Mouse (Mus musculus) c-Kit-positive CD71-positive TER-119-negative erythroid progenitor cells, embryonic 14.5 days (primary cell): ENCODE measurements around the gene Dcp1b.

Experiments
- DNase-seq: peaks from one replicate; pipeline ENCODE4 v3.0.0-alpha.2; 2013; ENCODE audit warnings: low read depth

Dcp1b gene

DNA sequence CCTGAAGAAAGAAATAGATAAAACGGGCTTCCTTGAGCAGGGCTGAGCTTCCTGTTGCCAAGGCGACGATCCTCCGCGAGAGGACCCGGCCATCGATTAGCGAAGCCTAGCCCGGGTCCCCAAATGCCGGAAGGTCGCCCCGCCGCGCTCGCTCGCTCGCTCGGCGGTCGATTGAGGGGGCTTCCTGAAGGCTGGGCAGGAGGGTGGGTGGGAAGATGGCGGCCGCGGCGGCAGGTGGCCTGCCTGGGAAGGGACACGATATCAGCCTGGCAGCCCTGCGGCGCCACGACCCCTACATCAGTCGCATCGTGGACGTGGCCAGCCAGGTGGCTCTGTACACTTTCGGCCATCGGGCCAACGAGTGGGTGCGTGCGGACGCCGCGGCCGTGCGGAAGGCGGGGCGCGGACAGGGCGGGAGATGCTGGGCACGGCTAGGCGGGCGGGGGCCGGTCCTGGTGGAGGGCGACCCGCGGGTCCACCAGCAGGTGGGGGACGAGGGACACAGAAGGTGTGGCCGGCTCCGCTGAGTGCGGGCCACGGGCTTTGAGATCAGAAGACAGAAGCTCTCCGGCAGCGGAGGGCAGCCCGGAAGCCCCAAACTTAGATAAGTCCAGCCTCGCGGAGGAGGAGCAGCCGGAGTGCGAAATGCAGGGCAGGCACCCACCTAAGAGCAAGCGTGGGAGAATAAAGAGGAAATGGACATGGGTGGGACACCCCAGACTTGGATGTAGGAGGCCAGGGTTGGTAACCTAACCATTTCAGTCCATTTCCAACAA lies at the start of gene Dcp1b:
Dcp1b (plus strand) TSS at position 176 of the 776 bp plus-strand sequence.
- peak; percentile 89 for DNase-seq

DNA sequence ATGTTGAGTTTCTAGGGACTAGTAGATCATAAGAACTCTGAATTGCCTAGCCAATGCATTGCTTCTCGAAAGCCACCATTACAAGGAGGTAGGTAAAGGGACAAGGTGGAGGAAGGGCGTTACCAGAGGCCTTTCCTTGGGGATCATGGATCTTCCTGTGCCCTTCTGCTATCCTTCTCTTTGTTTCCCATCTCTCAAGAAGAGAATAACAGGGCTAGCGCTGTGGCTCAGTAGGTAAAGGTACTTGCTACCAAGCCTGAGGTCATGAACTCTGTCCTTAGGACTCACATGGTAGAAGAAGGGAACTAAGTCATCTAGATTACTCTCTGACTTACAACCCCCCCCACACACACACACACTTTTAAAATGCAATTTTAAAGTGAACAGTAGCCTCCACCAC lies 48.1 kb upstream of the Dcp1b start:
- no peak for DNase-seq

DNA sequence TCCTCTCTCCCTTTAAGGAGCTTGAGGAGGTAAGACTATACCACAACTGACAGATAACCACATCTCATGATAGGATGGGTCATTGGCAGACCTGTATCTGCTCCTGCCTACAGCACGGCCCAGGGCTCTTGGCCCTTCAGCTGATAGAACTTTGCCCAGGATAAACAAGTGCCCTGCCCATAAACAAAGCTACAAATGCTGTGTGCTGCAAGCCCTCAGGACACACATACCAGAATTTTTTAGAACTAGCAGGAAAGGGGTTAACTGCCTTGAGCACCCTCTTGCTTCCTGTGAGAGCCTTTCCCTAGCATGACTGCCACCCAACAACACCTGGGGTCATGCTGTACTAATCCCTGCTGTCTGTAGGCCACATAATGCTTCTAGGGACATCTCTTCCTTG lies 47.0 kb upstream of the Dcp1b start:
- no peak for DNase-seq

DNA sequence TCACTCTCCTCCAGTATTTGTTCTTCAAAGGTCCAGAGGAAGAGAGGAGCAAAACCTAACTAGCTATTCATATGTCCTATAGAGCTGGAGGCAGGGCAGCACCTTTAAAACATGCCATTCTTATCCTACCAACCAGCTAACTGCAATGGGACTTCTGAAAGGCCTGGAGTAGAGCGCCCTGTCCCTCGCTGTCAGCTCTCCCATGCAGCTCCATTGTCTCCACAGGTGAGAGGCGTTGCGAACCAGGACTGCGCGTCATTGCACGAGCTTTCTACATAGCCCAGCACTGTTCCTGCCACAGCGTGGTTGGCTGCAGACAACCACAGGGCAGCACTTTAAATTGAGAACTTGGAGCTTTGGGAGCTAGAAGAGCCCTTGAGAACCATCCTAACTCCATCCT lies 46.5 kb upstream of the Dcp1b start:
- DNase-seq: no peak

DNA sequence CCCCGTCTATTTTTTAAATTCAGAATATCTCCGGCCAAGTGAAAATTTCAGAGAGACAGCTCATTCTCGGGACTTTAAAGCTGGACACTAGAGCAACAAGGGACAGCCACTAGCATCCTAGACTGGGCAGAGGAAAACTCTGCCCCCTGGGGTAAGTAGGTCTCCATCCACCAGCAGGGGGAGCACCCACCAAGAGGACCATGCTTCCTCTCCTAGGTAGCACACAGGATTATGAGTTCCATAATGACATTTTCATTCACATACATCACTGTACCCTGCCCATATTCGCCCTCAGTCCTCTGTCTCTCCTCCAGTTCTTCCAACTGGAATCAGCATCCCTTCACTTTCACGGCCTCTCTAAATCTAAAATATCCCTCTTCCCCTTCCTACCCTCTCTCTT lies 45.4 kb upstream of the Dcp1b start:
- no peak for DNase-seq

DNA sequence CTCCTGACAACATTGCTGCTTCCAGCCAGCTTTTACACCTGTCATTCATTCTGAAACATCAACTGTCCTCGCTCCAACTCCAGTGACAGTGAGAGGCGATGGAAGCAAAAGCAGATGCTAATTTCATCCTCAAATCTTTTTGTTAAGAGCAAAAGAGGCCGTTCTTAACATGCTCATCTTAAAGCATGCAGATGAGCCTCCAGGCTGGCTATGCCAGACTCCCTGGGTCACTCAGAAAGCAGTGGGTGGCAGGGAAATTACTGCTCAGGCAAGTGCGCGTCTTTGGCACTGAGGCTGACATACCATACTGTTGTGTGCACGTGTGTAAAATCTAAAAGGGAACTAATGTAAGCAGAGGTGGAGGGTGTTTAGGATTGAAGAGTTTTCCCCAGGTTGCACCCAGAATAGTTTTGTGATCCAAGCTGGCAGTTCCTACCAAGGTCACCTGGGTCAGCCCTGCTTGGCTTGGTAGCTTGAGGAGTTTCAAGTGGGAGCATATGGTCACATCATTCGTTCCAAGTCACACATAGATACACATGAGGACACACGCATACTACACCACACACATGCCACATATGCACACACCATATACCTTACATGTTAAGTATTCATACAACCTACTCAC lies 42.8 kb upstream of the Dcp1b start:
- no peak for DNase-seq

DNA sequence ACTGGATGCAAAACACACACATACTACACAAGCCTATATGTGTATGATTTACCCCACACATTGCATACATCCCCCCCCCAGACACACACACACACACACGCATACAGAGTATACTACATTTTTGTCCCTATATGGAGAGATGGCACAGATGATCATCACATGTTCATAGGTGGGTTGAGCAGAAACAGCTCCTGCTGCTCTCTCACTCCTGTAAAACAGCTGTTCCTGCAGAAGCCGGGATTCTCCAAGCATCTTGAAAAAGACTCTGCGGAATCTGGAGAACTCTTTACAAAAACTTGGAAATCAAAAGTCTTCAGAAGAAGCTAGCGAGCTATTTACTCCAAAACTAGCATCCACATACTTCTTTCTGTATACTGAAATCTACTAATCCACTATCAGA lies 42.2 kb upstream of the Dcp1b start:
- no peak for DNase-seq

DNA sequence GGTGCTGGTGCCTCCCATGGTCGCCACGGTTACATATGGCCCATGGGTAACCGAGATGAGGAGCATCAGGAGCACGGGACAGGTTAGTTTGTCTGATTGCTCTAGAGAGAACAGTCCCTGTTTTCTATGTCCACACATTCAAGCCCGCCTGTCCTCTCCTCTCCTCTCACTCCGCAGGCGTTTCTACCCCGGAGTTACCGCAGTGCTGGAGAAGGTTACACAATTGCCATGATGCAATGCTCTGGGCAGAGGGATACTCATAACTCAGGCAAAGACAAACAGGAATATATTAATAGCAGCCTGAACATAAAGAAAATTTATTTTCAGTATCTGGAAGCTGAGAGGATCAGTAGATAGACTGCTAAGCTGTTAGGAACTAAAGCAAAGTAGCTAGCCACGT lies 37.3 kb upstream of the Dcp1b start:
- no peak for DNase-seq

DNA sequence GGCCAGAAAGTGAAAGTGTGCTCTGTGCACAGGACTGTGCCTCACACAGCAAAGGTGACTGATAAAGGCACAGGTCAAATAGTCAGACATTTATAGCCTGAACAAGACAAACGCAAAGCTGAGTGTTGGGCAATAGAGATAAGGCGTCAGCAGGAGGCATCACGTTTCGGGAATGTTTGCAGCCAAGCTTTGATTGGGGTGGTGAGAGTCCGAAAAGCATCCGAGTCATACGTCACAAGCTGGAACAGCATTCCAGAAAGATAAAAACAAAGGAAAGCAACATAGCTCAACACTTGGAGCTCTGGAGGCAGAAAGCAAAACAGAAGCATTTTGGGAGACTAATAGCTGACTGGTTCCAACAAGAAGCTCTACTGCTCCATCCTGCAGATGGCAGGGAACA lies 35.5 kb upstream of the Dcp1b start:
- no peak for DNase-seq

DNA sequence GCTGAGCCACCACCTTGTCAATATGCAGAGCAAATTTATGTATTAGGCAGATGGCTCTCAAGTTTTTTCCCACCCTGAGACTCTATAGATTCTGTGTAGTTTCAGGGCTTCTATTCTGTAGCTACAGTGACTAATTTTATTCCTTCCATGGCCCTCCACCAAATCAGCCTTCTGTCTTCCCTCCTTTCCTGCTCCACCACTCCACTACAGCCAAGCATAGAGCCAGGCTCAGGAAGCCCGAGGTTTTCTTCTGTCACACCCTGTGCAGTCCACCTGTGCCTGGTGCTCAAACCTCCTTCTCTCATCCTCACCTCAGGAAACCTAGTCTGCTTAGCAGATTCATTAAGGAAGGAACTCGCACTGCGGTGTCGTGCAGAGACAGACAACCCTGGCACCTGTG lies 29.9 kb upstream of the Dcp1b start:
- no peak for DNase-seq

DNA sequence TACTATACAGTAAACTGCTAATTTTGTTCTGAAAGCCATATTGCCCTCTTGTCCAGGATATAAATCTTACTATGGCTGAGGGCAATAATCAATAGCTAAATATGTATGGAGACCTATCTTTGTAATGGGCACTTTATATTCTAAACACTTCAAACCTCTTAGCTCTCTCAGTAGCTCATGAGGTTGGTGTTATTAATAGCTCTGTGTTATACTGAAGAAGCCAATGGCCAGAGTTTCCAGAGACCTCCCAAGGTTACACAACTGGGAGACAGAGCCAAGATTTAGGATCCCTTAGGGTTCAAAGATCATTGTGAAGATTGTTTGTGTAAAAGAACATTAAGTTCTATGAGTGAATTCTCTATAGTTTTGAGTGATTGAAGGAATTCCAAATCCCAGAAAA lies 9.4 kb upstream of the Dcp1b start:
- DNase-seq: no peak

DNA sequence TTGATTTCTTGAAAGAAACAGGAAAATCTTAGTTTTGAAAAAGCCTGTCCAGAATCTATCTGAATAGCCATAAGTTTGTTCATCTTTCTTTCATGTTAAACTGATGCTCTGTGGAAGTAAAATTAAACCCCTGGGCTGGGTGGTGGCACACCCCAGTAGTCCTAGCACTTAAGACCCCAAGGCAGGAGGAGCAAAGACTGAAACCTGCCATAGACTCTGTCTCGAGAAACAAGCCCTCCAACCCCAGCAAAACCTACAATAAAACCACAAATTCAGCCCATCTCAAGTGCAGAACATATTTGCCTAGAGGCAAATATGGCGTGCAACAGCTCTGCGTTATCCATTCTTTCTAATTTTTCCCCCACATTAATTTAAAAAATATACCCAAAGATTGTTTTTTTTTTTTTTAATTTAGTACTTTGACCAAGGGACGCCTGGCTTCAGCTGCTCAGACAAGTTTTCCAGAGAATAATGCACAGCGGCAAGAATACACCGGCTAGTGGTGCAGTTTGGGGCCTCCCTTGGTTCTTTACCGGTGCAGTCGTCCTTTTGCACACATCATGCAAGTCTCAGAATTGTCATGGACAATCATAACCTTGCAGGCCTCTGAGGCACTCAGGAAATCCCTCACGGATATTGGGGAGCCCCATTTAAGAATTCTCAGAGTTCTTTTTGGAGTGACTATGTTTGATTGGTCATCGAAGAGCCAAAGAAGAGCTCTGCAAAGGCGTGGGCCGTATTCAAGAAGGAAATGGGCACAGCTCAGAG lies 562 bp upstream of the Dcp1b start:
- DNase-seq: no peak

DNA sequence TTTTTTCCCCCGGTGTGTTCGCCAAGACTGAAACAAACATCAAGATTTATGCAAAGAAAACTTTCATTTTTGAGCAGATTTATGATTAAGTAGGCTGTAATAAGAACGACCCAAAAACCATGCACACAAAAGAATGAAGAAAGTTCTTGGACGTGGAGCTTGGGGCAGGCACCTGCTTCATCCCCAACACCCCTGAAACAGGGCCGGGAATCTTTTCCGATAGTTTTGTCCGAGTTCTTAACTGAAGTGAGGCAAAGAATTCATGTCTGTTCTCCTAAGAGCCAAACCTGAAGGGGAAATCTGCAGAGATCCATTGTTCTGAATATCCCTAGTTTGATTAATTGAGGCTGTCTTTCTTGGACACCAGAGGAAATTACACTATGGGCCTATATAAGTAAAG lies 1.1 kb downstream of the Dcp1b start:
- DNase-seq: no peak

DNA sequence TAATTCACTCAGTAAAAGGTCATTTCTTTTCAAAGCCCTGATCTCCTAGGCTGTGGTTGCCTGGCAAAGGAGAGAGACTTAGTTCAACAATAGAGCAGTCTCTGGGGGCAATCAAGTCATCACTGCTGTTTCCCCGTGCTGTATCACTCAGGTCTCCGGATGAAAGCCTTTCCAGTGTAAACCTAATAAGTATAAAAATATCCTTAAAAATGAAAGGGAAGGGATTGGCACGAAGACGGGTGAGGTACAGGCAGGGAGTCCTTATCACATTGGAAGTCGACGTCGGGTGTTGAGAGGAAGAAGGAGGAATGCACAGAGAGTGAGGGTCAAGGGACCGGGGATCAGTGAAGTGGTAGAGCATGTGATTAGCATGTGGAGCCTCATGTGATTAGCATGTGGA lies 2.0 kb downstream of the Dcp1b start:
- DNase-seq: no peak

DNA sequence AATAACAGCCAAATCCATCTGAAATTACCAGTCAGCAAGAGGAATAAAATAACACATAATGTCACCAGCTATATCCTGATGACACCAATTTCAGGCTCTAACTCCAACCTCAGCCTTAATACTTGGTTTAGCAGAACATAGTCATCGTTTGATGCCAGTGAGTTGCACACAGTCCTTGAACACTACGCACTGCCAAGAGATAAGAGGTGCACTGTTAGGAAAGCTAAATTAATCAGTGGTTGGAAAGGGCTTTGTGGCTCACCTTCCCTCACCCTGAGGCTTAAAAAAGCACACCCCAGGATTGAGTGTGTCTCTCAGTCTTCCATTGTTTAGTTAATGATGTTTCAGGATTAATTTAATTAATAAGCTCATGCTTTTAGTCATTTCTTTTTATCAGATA lies 5.1 kb downstream of the Dcp1b start:
- no peak for DNase-seq

DNA sequence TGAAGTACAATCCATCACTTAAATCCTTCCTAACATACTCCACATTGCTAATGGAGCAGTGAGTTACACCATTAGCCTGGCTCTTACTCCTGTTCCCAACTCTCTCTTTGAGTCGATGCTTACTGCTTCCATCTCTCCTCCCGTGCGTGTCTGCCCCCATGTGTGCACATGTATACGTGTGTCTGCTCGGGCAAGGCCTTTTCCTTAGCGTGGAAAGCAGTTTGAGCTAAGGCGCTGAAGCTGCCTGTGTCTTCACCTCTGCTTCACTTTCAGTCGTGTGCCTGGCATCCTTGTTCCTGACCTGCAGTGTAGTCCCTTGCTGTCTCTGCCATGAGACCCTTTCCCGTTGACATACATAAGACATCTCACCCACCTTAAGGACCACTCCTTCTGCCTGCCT lies 7.2 kb downstream of the Dcp1b start:
- no peak for DNase-seq

DNA sequence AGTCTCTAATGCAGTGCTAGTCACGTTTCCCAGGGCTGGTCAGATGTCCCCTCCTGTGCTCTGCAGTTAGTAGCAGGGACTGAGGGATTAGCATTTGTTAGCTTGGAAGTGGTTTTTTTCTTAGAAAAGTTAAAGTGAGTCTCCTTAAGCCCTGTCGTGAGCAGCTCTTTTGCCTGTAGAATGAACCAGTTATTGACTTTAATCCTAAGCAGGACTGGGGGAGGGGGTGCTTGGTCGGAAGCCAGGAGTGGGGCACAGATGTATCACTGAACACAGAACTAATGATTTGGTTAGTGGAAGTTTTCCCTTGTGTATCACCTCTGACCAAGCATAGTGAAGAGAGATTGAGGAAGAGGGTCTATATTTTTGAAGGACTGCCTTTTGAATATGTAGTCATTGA lies 8.7 kb downstream of the Dcp1b start:
- DNase-seq: no peak

DNA sequence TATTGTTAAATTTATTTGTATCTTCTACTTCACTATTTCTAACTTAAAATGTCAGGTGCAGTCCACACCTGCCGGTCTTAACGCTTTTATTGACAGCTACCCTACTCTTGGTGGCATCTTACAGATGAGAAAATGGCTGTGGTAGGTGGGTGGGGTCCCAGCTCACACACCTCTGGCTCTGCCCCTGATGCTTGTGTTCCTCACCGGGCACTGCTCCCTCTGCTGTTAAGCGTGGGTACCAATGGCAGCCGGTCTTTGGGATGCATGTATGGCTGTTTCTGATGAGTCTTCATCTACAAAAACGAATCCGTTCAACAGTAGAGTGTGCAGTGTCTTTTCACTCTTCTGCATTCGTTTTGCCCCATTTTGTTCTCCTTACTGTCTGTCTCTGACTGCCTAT lies 11.6 kb downstream of the Dcp1b start:
- no peak for DNase-seq

DNA sequence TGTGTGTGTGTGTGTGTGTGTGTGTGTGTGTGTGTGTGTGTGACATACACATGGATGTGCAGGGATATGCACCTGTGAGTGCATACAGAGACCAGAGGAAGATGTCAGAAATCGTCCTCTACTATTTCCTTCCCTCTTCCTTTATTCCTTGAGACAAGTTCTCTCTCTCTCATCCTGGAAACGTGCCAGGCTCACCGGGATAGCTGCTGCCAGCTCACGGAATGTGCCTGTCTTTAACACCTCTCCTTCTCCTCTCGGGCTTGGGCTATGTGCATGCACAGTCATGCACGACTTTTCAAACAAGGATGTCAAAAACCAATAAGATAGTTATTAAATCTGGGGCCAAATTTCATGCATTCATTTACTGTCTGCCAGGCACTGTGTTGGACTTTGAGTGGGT lies 12.6 kb downstream of the Dcp1b start:
- DNase-seq: no peak

DNA sequence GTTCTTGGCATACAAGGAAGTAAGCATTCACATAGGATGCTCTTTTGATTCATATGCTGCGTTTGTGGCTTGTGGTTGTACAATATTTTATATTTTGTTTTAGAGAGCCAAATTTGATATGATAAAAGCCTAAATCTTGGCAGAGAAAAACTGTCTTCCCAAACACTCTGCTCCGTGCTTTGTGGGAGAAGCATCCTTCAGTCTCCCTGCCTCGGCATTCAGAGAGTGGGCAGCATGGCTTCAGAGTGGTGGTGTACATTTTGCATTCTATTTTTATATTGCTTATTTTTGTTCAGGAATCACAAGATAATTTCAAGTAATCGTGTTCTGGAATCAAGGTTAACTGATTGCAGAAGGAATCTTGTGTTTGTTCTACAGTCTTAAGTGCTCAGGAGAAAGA lies 16.4 kb downstream of the Dcp1b start:
- DNase-seq: no peak

DNA sequence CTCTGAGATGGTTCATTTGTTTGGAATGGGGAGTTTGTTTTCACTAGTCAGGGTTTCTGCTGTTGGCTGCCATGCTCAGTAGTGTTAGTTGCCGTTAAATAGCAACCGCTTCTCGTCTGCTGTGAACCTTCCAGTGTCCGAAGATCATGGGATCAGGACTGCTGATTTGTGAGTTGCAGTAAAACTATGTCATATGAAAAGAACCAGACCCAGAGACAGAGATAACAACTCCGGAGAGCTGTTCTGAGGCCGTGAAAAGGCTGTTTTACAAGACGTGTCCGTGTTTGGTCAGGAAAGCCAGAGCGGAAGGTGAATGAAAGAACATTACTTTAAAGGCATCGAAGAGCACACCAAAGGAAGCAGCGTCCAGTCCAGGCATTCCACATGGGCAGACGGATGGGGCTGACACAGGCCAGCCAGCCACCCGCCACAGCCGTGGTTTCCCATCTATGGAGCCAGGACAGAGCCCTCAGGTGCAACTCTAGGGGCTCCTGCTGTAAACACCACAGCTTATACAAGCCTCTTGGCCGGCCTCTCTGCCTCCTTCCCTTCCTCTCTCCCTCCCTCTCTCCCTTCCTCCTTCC lies 18.6 kb downstream of the Dcp1b start:
- DNase-seq: no peak

DNA sequence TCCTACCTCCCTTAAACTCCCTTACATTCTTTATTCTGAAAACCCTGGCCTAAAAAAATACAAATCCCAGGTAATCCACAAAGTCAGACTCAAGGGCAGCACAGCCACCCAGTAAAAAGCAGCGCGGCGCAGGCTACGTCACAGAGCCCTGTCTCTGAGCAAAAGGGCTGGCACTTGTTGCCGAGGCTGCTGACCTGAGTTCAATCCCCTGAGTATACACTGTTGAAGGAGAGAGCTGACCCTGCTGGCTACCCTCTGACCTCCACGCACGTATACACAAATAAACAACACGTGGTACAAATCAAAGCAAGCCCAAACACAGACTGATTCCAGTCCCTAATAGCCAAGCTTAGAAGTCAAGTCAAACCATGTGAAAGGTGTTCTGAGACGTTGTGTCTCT lies 19.1 kb downstream of the Dcp1b start:
- no peak for DNase-seq

DNA sequence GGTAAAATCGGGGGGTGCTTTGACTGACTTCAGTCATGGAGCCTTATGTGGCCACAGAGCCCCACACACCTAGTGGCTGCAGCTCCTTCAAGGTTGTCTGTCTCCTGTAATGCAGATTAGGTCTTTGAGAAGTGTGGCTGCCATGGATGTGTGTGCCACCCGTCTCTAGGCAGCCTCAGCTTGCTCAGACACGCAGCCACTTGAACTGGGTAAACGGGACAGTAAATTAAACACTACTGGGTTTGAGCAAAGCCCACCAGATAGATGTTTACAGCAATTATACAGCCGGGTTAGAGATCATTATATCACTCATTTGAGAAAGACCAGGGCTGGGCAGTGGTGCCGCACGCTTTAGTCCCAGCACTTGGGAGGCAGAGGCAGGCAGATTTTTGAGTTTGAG lies 19.5 kb downstream of the Dcp1b start:
- DNase-seq: no peak
